Mouse (Mus musculus) hindbrain, embryonic 11.5 days (tissue): ENCODE results near the gene Cyp2d10. TPM values are rescaled to one million over a fixed set of nuclear protein-coding genes. Genes with fewer than 3 reads are reported as not detected.

Experiments used
- ATAC-seq: fragments of 200-750 bp; cut with Nextera tagmentation; 2 replicates; pipeline ENCODE4 v1.8.0; 2017; ENCODE audit warnings: mild to moderate bottlenecking, moderate TSS enrichment, moderate library complexity; ENCODE audit not compliant: low FRiP score
- DNase-seq: peaks from one replicate; pipeline ENCODE4 v3.0.0-alpha.2; 2015; ENCODE audit warnings: low spot score
- H3K27ac ChIP-seq: fragments of 300-500 bp; sonication (generic); 2 replicates; pipeline ENCODE4 v1.5.1; 2014; ENCODE audit warnings: mild to moderate bottlenecking, low read depth, low read length
- H3K27me3 ChIP-seq: fragments of 300-500 bp; sonication (generic); 2 replicates; pipeline ENCODE4 v1.6.1; 2014; ENCODE audit warnings: mild to moderate bottlenecking, low read length, moderate library complexity, mixed read lengths; ENCODE audit not compliant: control insufficient read depth, insufficient read depth
- H3K36me3 ChIP-seq: fragments of 300-500 bp; sonication (generic); 2 replicates; pipeline ENCODE4 v1.6.1; 2014; ENCODE audit warnings: mild to moderate bottlenecking, low read length, moderate library complexity, mixed read lengths; ENCODE audit not compliant: control insufficient read depth, insufficient read depth
- H3K4me1 ChIP-seq: fragments of 300-500 bp; sonication (generic); replicated peaks from 2 replicates; pipeline ENCODE4 v1.6.1; 2014; ENCODE audit warnings: low read length, mixed read lengths; ENCODE audit not compliant: control insufficient read depth, insufficient read depth
- H3K4me2 ChIP-seq: fragments of 300-500 bp; sonication (generic); replicated peaks from 2 replicates; pipeline ENCODE4 v1.6.1; 2014; ENCODE audit warnings: mild to moderate bottlenecking, low read depth, low read length
- H3K4me3 ChIP-seq: fragments of 300-500 bp; sonication (generic); 2 replicates; pipeline ENCODE4 v1.5.1; 2014; ENCODE audit warnings: low read depth, low read length
- H3K9ac ChIP-seq: fragments of 300-500 bp; sonication (generic); 2 replicates; pipeline ENCODE4 v1.6.1; 2014; ENCODE audit warnings: low read depth, low read length
- H3K9me3 ChIP-seq: fragments of 300-500 bp; sonication (generic); 2 replicates; pipeline ENCODE4 v1.6.1; 2016; ENCODE audit warnings: low read length; ENCODE audit not compliant: control insufficient read depth
- WGBS: fragments of 180-500 bp; shearing (Covaris S2); extraction: QIAGEN DNeasy Blood & Tissue Kit; methylation state at CpG from one replicate; pipeline ENCODE4 v1.1.7; 2014; 5-methylcytosine and 5-hydroxymethylcytosine counted together
- polyA plus RNA-seq: library from polyadenylated mRNA; unstranded; fragments of >200 nt; fragmentation: Nextera tagmentation; extraction: Ambion mirVana; gene quantifications from 2 replicates; pipeline ENCODE4 v1.2.1, GENCODE M21; 2014

The Cyp2d10 gene
- polyA plus RNA-seq, 1 experiment from 2014 or later: not detected

DNA sequence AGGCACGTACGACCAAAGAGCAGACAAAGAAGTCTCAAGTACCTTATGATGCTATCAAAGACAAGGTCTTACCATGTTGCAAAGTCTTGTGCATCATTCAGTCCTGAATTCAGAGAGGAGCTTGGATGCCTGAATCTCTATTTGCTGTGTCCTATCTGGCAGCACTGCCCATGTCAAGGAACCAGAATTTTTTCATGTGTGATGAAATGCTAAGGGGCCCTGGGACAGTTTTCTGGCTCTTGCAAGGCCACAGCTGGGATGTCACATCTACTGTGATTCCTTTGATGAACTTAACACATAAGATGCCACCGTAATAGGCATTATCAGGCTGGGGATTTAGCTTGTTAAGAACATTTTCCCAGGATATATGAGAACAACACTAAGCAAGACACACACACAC, 28.0 kb upstream of the Cyp2d10 start:
- ATAC-seq (no peak), DNase-seq (no peak)
- no peaks in the 10 kb centered on the region for H3K27me3 ChIP-seq
- WGBS: 87% methylated on average over 3 of the region's 3 CpGs
- no peak overlapping the region for H3K9ac ChIP-seq
- no peak overlapping the region for H3K4me3 ChIP-seq
- H3K27ac ChIP-seq: no peak overlapping the region
- H3K4me1 ChIP-seq: no peaks in the 10 kb centered on the region
- H3K9me3 ChIP-seq: 0 out of 2 replicates have a peak, but pooled peaks cover 5% of the 10 kb centered on the region
- H3K36me3 ChIP-seq: no peaks in the 10 kb centered on the region
- H3K4me2 ChIP-seq: no peak overlapping the region

DNA sequence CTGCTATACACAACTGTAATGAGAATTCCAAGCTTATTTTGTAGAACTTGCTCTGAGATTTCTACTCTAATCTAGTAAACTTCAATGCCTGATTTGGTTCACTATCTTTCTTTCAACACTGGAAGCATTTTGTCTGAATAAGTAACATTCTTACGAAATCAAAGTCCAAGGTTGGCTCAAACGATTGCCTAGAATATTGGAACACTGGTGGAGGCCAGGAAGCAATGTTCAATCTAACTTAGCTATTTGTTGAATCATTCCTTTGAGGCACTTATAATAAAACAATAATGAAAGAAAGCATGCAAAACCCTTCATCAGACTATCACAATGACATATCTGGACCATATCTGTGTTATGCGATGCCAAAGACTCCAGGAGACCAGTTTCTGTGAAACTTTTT, 27.5 kb upstream of the Cyp2d10 start:
- Histone ChIP-seq H3K27me3 (no peaks in the 10 kb centered on the region), H3K9me3 (0 out of 2 replicates have a peak, but pooled peaks cover 5% of the 10 kb centered on the region), H3K36me3 (no peaks in the 10 kb centered on the region), H3K4me3 (no peak overlapping the region), H3K4me1 (no peaks in the 10 kb centered on the region), H3K27ac (no peak overlapping the region), H3K9ac (no peak overlapping the region), H3K4me2 (no peak overlapping the region)
- 90% methylated on average over 3 of the region's 3 CpGs for WGBS
- ATAC-seq: no peak
- DNase-seq: no peak

DNA sequence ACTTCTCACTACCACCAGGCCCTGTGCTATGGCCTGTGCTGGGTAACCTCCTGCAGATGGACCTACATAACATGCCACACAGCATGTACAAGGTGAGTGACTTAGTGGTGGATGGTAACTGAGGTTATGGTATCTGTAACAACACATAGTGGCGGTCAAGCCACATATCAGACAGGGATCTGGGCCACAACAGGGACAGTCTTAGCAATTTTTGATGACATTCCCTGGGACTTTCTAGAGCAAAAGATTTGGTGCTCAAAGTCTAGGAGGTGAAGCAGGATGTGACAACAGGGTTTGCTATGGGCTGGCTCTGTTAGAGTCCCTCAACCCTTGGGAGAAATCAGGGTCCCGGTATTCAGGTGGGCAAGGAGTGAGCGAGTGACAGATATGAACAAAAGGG, 26.6 kb upstream of the Cyp2d10 start:
- H3K36me3 ChIP-seq: no peaks in the 10 kb centered on the region
- H3K9ac ChIP-seq: no peak overlapping the region
- H3K4me2 ChIP-seq: no peak overlapping the region
- no peak overlapping the region for H3K27ac ChIP-seq
- no peak for DNase-seq
- no peaks in the 10 kb centered on the region for H3K4me1 ChIP-seq
- no peak for ATAC-seq
- no peaks in the 10 kb centered on the region for H3K27me3 ChIP-seq
- no peak overlapping the region for H3K4me3 ChIP-seq
- 0 out of 2 replicates have a peak, but pooled peaks cover 5% of the 10 kb centered on the region for H3K9me3 ChIP-seq
- WGBS: 95% methylated on average over 3 of the region's 3 CpGs

DNA sequence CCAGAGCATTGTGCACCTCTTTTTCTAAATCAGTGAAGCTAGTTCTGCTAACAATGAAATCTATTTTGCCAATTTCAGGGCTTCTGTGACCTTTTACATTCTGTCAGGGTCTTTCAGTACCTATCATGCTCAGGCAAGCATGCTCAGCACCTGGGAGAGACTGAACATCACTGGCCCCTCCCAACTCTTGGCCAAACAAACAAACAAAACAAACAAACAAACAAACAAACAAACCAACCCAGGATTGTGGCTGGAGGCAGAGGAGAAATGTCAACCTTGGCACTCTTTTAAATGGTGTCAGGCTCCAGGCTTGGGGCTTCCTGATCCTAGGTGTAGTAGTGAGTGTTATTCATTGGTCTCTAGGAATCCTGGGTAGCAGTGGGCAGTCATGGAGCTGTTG, 26.1 kb upstream of the Cyp2d10 start, which contains the start of gene Cyp2d9:
Gene Cyp2d9, plus strand, starts transcription at position 301 of the 400 bp plus-strand sequence.
- Histone ChIP-seq H3K4me1 (no peaks in the 10 kb centered on the region), H3K9ac (no peak within 1 kb of the TSS), H3K27ac (no peak within 1 kb of the TSS), H3K27me3 (no peaks in the 10 kb centered on the region), H3K4me3 (no peak within 1 kb of the TSS), H3K9me3 (0 out of 2 replicates have a peak, but pooled peaks cover 5% of the 10 kb centered on the region), H3K4me2 (no peak within 1 kb of the TSS), H3K36me3 (no peaks in the 10 kb centered on the region)
- ATAC-seq: no peak
- no peak for DNase-seq

DNA sequence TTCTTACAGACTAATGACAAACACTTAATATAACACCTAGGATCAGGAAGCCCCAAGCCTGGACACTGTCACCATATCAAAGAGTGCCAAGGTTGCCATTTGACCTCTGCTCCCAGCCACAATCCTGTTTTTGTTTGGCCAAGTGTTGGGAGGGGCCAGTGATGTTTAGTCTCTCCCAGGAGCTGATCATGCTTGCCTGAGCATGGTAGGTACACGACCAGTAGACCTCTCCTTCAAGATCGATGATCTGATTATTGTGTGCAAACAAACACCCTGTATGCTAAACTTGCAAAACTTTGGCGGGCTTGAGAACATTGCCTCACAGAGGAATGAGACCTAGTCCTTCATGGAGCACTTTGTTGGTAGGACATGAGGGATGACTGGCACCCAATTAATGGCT, 16.5 kb upstream of the Cyp2d10 start:
- Histone ChIP-seq H3K4me3 (no peak overlapping the region), H3K4me2 (no peak overlapping the region), H3K27me3 (no peaks in the 10 kb centered on the region), H3K9me3 (no peaks in the 10 kb centered on the region), H3K9ac (no peak overlapping the region), H3K36me3 (no peaks in the 10 kb centered on the region), H3K27ac (no peak overlapping the region), H3K4me1 (no peaks in the 10 kb centered on the region)
- DNase-seq: no peak
- ATAC-seq: no peak
- WGBS: 86% methylated on average over 3 of the region's 3 CpGs

DNA sequence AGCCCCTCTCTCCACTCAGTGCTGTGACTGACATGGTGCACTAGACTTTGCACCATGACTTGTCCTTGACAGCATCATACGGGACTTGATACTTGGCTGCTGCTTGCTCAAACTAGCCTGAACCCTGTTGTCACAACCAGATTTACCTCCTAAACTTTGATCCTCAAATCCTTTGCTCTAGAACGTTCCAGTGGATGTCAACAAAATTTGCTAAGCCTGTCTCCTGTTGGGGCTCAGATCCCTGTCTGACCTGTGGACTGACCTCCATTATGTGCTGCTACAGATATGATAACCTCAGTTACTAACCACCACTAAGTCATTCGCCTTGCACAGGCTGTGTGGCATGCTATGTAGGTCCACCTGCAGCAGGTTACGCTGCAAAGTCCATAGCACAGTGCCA, 15.9 kb upstream of the Cyp2d10 start:
- Histone ChIP-seq H3K27ac (no peak overlapping the region), H3K36me3 (no peaks in the 10 kb centered on the region), H3K27me3 (no peaks in the 10 kb centered on the region), H3K4me1 (no peaks in the 10 kb centered on the region), H3K9me3 (no peaks in the 10 kb centered on the region), H3K4me3 (no peak overlapping the region), H3K9ac (no peak overlapping the region), H3K4me2 (no peak overlapping the region)
- WGBS: 82% methylated on average over 4 of the region's 4 CpGs
- ATAC-seq (no peak), DNase-seq (no peak)

DNA sequence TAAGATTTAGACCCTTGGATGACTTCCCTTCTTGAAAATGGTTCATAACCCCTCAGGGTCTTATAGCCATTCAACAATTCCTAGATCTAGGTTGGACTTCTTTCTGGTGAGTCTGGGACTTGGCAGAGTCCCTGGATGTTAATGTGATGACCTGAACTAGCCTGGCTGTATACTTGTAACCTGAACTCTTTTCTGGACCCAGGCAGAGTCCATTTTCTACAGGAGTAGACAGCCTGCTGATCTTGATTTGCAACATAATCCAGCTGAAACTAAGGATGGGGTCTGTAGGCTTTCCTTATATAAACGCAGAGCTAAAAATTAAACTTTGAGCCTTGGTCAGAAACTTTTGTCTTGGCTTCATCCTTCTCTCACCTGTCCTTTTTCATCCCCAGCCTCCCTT, 11.6 kb upstream of the Cyp2d10 start:
- Histone ChIP-seq H3K9me3 (no peaks in the 10 kb centered on the region), H3K4me2 (no peak overlapping the region), H3K9ac (no peak overlapping the region), H3K27me3 (no peaks in the 10 kb centered on the region), H3K4me1 (0 out of 2 replicates have a peak, but pooled peaks cover 2% of the 10 kb centered on the region), H3K27ac (no peak overlapping the region), H3K36me3 (no peaks in the 10 kb centered on the region), H3K4me3 (no peak overlapping the region)
- ATAC-seq (no peak), DNase-seq (no peak)
- WGBS: 82% methylated on average over 1 of the region's 1 CpGs

DNA sequence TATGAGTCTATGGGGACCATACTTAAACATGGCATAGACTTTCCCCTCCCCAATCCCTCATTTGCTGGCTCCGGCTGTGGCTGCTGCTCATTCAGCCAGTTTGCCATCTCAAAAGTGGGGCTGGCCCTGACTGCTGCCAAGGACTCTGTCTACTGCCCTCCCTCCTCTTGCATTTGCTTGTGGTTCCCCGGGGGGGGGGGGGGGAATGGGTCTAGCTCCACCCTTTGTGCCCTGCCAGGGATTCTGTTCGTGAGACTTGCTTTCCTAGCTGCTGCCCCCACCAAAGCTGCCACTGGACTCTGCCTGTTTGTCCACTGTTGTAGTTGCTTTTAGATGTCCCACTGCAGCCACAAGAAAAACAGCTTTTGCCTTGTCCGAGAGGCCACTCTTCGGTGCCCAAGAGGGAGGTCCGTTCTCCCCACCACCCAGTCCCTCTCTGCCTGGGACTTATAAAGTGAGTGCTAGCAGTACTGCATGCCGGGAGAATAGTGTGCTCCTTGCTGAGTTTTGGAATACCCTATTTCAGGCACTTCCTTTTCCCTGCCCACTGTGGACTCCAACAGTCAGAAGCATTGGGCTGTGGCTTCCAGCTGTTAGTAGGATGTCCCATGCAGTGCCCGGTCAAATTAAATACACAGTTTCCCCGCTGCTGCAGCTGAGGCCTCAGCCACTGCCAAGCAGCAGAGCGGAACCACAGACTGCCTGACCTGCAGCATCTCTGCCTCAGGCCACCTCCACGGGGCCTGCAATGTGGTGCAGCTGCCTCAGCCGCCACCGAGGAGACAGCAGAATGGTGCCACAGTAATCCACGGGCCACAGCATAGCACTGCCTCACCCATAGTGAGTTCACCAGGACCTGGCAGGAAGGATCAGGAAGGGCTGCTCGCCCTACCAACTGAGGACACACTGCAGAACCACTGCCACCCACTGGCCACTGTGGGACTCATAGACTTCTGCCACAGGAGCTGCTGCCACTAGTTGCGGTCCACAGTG, 10.1 kb upstream of the Cyp2d10 start:
- H3K9ac ChIP-seq: no peak overlapping the region
- DNase-seq (peak; percentile 69), ATAC-seq (peak; percentile 85)
- H3K27ac ChIP-seq: no peak overlapping the region
- H3K4me3 ChIP-seq: no peak overlapping the region
- H3K4me1 ChIP-seq: 0 out of 2 replicates have a peak, but pooled peaks cover 2% of the 10 kb centered on the region
- H3K4me2 ChIP-seq: peak overlapping the region; percentile 35; the same call in 1 of the 2 replicates
- no peaks in the 10 kb centered on the region for H3K27me3 ChIP-seq
- H3K36me3 ChIP-seq: no peaks in the 10 kb centered on the region
- H3K9me3 ChIP-seq: no peaks in the 10 kb centered on the region
- WGBS: 22% methylated on average over 16 of the region's 16 CpGs

DNA sequence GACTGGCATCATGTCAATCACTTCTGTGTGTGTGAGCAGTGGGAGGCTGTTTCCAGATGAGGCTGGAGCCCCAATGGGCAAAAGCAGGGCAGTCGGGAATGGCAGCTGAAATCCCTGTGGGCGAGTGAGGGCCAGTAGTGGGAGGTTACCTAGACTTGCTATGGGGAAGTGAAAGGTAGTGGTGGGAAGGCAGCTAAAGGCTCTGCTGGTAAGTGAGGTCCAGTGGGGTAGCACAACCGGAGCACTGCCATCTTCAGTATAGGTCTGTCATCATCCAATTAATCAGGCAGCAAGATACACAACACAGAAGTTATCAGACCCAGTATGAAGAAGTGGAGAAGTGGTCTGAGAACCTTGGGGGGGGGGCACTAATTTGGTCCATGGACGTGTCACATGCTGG, 541 bp upstream of the Cyp2d10 start:
- no peaks in the 10 kb centered on the region for H3K9me3 ChIP-seq
- DNase-seq (no peak), ATAC-seq (no peak)
- no peak overlapping the region for H3K27ac ChIP-seq
- 82% methylated on average over 4 of the region's 4 CpGs for WGBS
- no peaks in the 10 kb centered on the region for H3K36me3 ChIP-seq
- H3K4me2 ChIP-seq: no peak overlapping the region
- no peaks in the 10 kb centered on the region for H3K4me1 ChIP-seq
- no peak overlapping the region for H3K4me3 ChIP-seq
- no peaks in the 10 kb centered on the region for H3K27me3 ChIP-seq
- no peak overlapping the region for H3K9ac ChIP-seq
